Mouse (Mus musculus): ENCODE data around the gene Adcy6. TPM values are rescaled to one million over a fixed set of nuclear protein-coding genes. Genes with fewer than 3 reads are reported as not detected.

Adcy6 gene
- total and polyA plus RNA-seq, 3 experiments: 76.0 to 77.3 TPM; not detected in 1

- no peaks in the 10 kb centered on the region for H3K27me3 ChIP-seq (ENCODE audit: control insufficient read depth in 1 of 2, insufficient read depth in 2 of 2, low read length in 2 of 2)
- H3K4me1 ChIP-seq (ENCODE audit: control insufficient read depth in 1 of 2, insufficient read depth in 2 of 2, low read length in 2 of 2): no peaks in the 10 kb centered on the region
- no peak for DNase-seq (ENCODE audit: low read depth, low spot score)
- H3K9me3 ChIP-seq (replicated peaks; ENCODE audit: insufficient read depth, low read length): no peaks in the 10 kb centered on the region
- H3K79me2 ChIP-seq (ENCODE audit: control insufficient read depth, insufficient read depth, low read length, poor library complexity): no peaks in the 10 kb centered on the region
- H3K27ac ChIP-seq (ENCODE audit: control insufficient read depth, low read depth, low read length): no peak overlapping the region
- no peak overlapping the region for H3K9ac ChIP-seq (ENCODE audit: control insufficient read depth, low read depth, low read length, poor library complexity, severe bottlenecking)
- TF ChIP-seq TAL1 (IDR thresholded peaks at IDR 0.05; ENCODE audit: low read length) (no peak), ZNF384 (IDR thresholded peaks at IDR 0.05; ENCODE audit: low read depth, low read length) (peak; percentile 79)
- peaks cover 0 to 21% of the 10 kb centered on the region in 2 experiments; a peak in 2 of 4 replicates for H3K36me3 ChIP-seq (ENCODE audit: control insufficient read depth in 1 of 2, insufficient read depth in 2 of 2, low read length in 2 of 2)
- no peak overlapping the region for H3K4me3 ChIP-seq (ENCODE audit: control insufficient read depth in 1 of 2, insufficient read depth in 1 of 2, low read depth in 2 of 2, low read length in 2 of 2)
Observed at GRCm38 (mm10) chr15:98645057-98646026, 35.5 kb upstream of the Adcy6 start.

GRCm38 (mm10) chr15:98644406-98644805 is 34.5 kb upstream of the Adcy6 start:
- no peak overlapping the region for H3K27ac ChIP-seq (ENCODE audit: control insufficient read depth, low read depth, low read length)
- no peaks in the 10 kb centered on the region for H3K9me3 ChIP-seq (replicated peaks; ENCODE audit: insufficient read depth, low read length)
- H3K36me3 ChIP-seq (ENCODE audit: control insufficient read depth in 1 of 2, insufficient read depth in 2 of 2, low read length in 2 of 2): peaks cover 0 to 14% of the 10 kb centered on the region in 2 experiments; a peak in 2 of 4 replicates
- TF ChIP-seq CTCF (IDR thresholded peaks at IDR 0.05 in 2 of 3, conservative IDR thresholded peaks at IDR 0.05 in 1 of 3; ENCODE audit: control insufficient read depth in 1 of 3, insufficient read depth in 1 of 3, low read depth in 2 of 3, low read length in 3 of 3, poor library complexity in 1 of 3, severe bottlenecking in 1 of 3) (no peak), MEF2A (IDR thresholded peaks at IDR 0.05; ENCODE audit: extremely low read depth, insufficient replicate concordance, low read depth, low read length, poor library complexity, severe bottlenecking) (no peak), MAZ (IDR thresholded peaks at IDR 0.05; ENCODE audit: low read depth, low read length) (no peak), ZKSCAN1 (IDR thresholded peaks at IDR 0.05; ENCODE audit: low read depth, low read length) (no peak), NRF1 (IDR thresholded peaks at IDR 0.05; ENCODE audit: insufficient read depth, low read depth, low read length, poor library complexity, severe bottlenecking) (no peak), TAL1 (IDR thresholded peaks at IDR 0.05; ENCODE audit: low read length) (no peak), CHD1 (IDR thresholded peaks at IDR 0.05; ENCODE audit: low read depth, low read length) (no peak), POLR2AphosphoS2 (IDR thresholded peaks at IDR 0.05; ENCODE audit: low read length) (peak; percentile 79)
- no peak for DNase-seq (ENCODE audit: low read depth, low spot score)
- no peaks in the 10 kb centered on the region for H3K4me1 ChIP-seq (ENCODE audit: control insufficient read depth in 1 of 2, insufficient read depth in 2 of 2, low read length in 2 of 2)
- no peaks in the 10 kb centered on the region for H3K79me2 ChIP-seq (ENCODE audit: control insufficient read depth, insufficient read depth, low read length, poor library complexity)
- H3K9ac ChIP-seq (ENCODE audit: control insufficient read depth, low read depth, low read length, poor library complexity, severe bottlenecking): no peak overlapping the region
- no peaks in the 10 kb centered on the region for H3K27me3 ChIP-seq (ENCODE audit: control insufficient read depth in 1 of 2, insufficient read depth in 2 of 2, low read length in 2 of 2)
- H3K4me3 ChIP-seq (ENCODE audit: control insufficient read depth in 1 of 2, insufficient read depth in 1 of 2, low read depth in 2 of 2, low read length in 2 of 2): no peak overlapping the region

GRCm38 (mm10) chr15:98640157-98640556 is 30.3 kb upstream of the Adcy6 start:
- Histone ChIP-seq H3K9ac (ENCODE audit: control insufficient read depth, low read depth, low read length, poor library complexity, severe bottlenecking) (no peak overlapping the region), H3K79me2 (ENCODE audit: control insufficient read depth, insufficient read depth, low read length, poor library complexity) (no peaks in the 10 kb centered on the region), H3K4me3 (ENCODE audit: control insufficient read depth in 1 of 2, insufficient read depth in 1 of 2, low read depth in 2 of 2, low read length in 2 of 2) (no peak overlapping the region), H3K4me1 (ENCODE audit: control insufficient read depth in 1 of 2, insufficient read depth in 2 of 2, low read length in 2 of 2) (peaks cover 0 to 2% of the 10 kb centered on the region in 2 experiments; a peak in 1 of 4 replicates), H3K36me3 (ENCODE audit: control insufficient read depth in 1 of 2, insufficient read depth in 2 of 2, low read length in 2 of 2) (no peaks in the 10 kb centered on the region), H3K27ac (ENCODE audit: control insufficient read depth, low read depth, low read length) (no peak overlapping the region), H3K9me3 (replicated peaks; ENCODE audit: insufficient read depth, low read length) (no peaks in the 10 kb centered on the region), H3K27me3 (ENCODE audit: control insufficient read depth in 1 of 2, insufficient read depth in 2 of 2, low read length in 2 of 2) (no peaks in the 10 kb centered on the region)
- DNase-seq (ENCODE audit: low read depth, low spot score): no peak
- no peak for TF ChIP-seq MAZ (IDR thresholded peaks at IDR 0.05; ENCODE audit: low read depth, low read length)
- TF ChIP-seq GATA1 (IDR thresholded peaks at IDR 0.05; ENCODE audit: low read depth, low read length): no peak
- no peak for TF ChIP-seq POLR2A (IDR thresholded peaks at IDR 0.05; ENCODE audit: control insufficient read depth in 1 of 2, insufficient read depth in 1 of 2, low read depth in 1 of 2, low read length in 2 of 2, poor library complexity in 1 of 2)
- no peak for TF ChIP-seq POLR2AphosphoS5 (IDR thresholded peaks at IDR 0.05; ENCODE audit: borderline replicate concordance, low read depth, low read length)
- TF ChIP-seq TCF12 (IDR thresholded peaks at IDR 0.05; ENCODE audit: low read depth, low read length): no peak
- no peak for TF ChIP-seq USF1 (IDR thresholded peaks at IDR 0.05; ENCODE audit: low read depth, low read length)
- no peak for TF ChIP-seq CTCF (IDR thresholded peaks at IDR 0.05 in 2 of 3, conservative IDR thresholded peaks at IDR 0.05 in 1 of 3; ENCODE audit: control insufficient read depth in 1 of 3, insufficient read depth in 1 of 3, low read depth in 2 of 3, low read length in 3 of 3, poor library complexity in 1 of 3, severe bottlenecking in 1 of 3)
- no peak for TF ChIP-seq NRF1 (IDR thresholded peaks at IDR 0.05; ENCODE audit: insufficient read depth, low read depth, low read length, poor library complexity, severe bottlenecking)
- no peak for TF ChIP-seq ZC3H11A (IDR thresholded peaks at IDR 0.05; ENCODE audit: low read depth, low read length)
- no peak for TF ChIP-seq NELFE (IDR thresholded peaks at IDR 0.05; ENCODE audit: low read depth, low read length)
- TF ChIP-seq MYB (IDR thresholded peaks at IDR 0.05; ENCODE audit: low read depth, low read length): no peak
- no peak for TF ChIP-seq ZNF384 (IDR thresholded peaks at IDR 0.05; ENCODE audit: low read depth, low read length)
- TF ChIP-seq JUND (IDR thresholded peaks at IDR 0.05; ENCODE audit: low read depth, low read length): no peak
- no peak for TF ChIP-seq RCOR1 (IDR thresholded peaks at IDR 0.05; ENCODE audit: low read depth, low read length)
- TF ChIP-seq MAFK (IDR thresholded peaks at IDR 0.05; ENCODE audit: borderline replicate concordance, low read depth, low read length): no peak
- TF ChIP-seq HCFC1 (IDR thresholded peaks at IDR 0.05; ENCODE audit: low read depth, low read length): no peak
